Mouse (Mus musculus) retina, adult 2 months (tissue): ENCODE results near the gene Tanc1.
"Not testable (repeated sequence)": the region's sequence is repeated elsewhere in the genome, so short reads cannot be mapped to it uniquely, and the experiment has no call there.

Experiments used
- DNase-seq: peaks from one replicate; pipeline ENCODE4 v3.0.0-alpha.2; 2012; ENCODE audit warnings: low read depth, low spot score

Gene Tanc1

DNA sequence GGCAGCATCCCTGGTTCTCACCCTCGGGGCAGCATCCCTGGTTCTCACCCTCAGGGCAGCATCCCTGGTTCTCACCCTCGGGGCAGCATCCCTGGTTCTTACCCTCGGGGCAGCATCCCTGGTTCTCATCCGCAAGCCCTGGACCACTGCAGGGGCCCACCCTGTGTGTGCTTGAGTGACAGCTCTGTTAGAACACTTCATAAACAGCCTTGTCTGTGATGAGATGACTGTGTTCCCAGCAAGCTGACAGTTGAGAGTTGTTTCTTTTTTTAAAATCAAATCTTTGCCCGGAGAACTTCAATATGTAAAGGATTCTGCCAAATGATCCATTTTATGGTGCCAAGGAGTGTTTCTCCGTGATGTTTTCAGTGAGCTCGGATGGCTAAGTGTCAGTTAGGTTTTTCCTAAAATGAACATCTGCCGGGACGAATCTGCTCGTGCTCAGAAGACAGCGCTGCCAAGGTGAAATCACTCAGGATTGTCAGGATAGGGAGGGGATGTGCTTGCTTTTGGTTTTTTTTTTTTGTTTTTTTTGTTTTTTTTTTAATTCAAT is 216.3 kb downstream of the Tanc1 start:
- no peak for DNase-seq

DNA sequence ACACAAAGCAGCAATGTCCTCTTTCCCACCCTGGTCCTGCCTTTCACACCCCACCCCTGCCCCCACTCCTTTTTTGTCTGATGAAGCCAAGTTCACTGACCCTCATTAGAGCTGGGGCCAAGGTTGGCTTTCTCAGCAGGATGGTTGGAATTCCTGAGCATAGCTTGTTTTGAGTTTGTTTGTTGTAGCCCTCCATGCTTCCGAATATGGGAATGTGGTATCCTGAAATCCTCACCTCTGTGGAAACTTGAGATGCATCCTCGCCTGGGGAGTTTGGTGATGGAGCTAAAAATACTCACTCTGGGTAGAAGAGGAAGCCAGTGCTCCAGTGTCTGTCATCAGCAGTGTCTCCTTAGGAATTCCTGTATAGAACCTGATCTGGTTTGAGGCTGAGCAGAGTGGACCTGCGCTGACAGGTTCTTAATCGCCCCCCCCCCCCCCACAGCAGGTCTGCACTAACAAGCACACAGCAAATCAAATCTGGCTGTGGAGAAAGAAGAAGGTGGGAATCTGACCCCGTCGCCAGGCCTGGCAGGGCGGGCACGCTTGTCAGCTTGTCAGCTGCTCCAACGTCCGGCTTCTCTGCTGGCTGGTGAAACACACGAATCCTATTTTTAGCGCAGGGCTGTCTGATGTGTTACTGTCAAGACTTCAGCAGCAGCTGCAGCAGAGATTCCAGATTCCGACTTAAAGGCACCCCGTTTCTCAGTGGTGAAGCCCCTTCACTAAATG is 217.1 kb downstream of the Tanc1 start:
- DNase-seq = peak; percentile 18

DNA sequence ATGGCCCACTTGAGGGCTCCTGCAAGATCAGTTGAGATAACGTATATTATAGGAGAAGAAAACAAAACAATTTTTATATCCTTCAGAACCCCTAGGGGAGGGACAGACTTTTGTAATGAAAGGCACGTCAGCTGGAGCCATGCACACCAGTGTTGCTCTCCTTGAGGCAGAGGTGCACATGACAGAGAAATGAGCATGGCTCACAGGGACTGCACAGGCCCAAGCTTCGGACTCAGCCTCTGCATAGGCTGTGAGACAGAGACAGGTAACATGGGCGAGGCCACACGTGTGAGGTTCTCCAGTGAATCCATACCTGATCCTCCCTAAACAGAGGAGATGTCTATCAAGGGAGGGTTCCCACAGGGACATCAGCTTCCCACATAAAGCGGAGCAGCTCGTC is 217.9 kb downstream of the Tanc1 start:
- DNase-seq = no peak

DNA sequence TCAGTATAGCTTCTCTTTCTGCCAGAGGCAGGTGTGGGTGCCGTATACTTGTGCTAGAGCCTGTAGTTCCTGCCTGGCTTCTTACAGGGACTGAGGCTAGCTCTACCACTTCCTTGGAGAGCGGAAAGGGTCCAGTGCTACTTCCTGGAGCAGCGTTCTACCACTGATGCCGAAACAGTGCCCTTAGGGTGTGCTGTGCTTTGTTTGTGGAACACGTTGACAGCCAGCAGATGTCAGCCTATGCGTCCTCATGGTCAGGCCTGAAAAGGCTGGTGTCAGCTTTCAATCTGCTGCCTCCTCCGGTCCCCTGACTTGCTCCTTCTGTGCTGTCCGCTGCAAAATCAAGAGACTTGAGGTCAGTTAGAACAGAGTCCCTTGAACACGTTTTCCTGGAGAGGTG is 218.3 kb downstream of the Tanc1 start:
- DNase-seq = no peak

DNA sequence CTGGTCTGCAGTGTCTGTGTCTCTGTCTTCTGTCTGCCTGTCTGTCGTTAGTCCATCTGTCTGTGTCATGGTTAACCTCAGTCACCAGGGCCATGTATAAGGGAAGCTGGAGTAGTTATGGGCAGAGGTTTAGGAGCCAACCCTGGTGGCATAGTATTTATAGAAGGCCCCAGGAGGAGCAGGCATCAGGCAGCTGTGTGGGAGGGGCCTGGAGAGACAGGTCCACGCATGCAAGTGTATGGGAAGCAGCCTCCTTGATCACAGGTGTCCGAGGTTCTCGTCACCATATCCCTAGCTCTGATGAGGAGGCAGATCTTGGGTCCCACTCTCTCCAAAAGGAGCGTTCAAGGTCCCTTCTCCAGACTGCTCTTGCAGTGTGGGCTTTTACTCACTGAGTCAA is 219.1 kb downstream of the Tanc1 start:
- DNase-seq = no peak

DNA sequence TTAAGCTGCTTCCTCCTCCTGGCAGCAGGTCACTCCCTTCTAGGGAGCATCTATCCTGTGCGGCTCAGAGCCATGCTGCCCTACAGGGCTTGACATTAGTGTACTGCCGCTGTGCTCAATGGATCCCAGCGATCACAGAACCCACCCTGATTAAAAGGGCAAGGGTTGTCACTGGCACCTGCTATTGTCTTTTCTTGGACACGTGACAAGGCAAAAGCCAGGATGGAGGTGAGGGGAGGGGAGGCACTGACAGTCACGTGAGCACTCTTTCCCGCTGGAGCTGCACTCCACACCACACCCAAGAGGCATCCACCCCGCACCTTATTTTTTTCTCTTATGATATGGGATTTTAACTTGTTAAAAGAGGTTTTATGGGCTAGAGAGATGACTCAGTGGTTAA is 220.0 kb downstream of the Tanc1 start:
- DNase-seq = no peak

DNA sequence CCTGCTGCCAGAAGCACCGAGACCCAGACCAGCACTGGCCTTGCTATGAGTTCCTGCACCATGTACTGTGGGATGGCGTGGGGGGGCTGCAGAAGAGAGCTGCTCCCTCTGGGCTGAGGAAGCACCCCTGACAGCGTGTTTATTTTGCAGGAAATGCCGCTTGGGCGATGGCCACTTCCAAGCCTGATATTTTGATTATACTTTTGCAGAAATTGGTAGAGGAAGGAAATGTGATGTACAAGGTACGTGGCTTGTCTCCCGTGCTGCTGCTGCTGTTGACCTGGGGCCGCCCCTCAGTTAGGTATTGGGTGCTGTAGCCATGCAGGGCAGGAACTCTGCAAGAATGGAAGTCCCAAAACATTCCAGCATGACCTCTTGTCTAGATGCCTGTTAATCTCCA is 227.0 kb downstream of the Tanc1 start:
- DNase-seq = no peak

DNA sequence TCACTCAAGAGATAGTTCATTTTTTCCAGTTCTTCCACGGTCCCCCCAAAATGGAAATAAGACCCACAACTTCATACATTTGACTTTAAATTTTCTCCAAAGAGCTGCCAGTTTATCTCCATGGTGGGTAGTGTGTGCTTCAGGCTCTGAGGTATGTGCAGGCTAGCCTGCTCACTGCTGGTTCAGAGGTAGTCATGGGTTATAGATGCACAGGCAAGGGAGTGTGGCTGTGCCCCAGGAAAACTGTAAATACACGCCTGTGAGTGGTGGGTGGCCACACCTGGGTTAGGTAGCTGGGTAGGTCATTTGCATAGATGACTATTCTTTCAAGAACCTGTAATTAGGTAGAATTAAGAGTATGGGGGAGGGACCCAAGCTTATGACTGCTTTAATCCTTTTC is 227.9 kb downstream of the Tanc1 start:
- DNase-seq = no peak

DNA sequence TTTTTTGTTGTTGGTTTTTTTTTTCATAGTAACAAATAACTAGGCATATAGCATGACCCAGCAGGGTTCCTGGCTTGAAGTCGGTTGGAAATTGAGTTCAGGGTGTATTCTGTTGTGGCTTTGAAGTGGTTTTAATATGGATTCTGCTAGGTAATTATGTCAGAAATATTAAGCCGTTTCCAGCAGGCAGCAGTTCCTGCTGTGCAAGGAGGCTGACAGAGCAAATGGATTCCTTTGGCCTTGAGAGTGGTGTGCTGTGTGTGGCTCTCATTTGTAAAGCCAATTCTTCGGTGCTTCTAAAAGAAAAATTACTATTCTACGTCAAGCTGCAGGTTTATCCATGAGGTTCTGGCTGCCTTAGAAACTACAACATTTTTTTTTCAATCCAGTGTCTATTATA is 228.3 kb downstream of the Tanc1 start:
- no peak for DNase-seq

DNA sequence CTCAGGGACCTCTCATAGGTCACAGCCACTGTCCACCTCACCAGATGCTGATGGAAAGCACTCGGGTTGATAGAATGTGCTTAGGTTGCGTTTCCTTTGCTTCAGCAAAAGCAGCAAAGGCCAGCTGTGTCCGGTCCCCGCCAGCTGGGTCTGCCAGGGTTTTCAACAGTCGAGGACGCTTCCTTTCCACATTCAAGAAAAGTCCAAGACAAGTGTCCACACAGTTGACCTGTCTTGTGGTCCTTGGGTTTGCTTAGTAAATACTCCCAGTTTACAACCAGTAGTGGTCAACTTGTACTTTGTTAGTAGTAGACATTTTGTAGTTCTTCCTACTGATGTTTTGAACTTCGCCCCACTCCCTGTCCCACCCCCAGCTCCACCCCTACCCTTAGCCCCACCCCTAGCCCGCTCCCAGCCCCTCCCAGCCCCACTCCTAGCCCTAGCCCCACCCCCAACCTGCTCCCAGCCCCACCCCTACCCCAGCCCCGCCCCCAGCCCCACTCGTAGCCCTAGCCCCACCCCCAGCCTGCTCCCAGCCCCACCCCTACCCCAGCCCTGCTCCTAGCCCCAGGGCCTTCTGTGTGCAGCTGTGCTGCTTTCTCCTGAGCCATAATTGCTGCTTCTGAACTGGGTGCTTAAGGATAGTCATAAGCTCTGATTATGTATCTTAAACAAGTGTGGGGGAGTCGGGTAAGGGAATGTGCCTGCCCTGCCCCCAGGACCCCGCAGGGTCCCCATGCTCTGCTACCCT is 229.5 kb downstream of the Tanc1 start:
- no peak for DNase-seq

DNA sequence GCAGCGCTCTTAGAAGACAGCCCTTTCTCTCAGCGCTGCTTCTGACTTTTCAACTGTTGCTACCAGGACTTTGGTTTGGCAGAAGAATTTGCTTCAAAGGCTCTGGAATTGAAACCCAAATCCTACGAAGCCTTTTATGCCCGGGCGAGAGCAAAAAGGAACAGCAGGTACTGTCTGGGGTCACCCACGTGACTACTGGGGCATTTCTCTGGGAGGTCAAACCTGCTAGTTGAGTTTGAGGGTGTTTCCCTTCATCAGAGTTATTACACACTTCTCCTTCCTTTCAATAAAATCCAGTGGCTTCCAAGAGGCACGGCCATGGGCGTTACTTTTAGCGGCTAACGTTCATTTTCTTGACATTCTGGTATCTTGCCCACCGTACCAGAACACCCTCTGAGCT is 230.1 kb downstream of the Tanc1 start:
- DNase-seq = no peak

DNA sequence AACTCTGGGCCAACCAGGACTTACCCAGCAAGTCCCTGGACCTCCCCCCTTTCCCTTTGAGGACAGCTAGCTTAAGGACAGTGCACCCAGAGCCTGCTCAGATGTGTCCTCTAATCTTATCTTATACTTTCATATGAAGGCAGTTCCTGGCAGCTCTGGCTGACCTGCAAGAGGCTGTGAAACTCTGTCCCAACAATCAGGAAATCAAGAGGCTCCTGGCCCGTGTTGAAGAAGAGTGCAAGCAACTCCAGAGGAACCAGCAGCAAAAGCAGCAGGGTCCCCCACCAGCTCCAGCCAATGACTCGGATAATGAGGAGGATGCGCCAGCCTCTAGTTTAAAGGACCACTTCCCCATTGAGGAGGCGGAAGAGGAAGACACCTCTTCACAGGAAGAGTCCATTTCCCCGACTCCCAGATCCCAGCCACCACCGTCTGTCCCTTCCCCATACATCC is 230.7 kb downstream of the Tanc1 start:
- no peak for DNase-seq

DNA sequence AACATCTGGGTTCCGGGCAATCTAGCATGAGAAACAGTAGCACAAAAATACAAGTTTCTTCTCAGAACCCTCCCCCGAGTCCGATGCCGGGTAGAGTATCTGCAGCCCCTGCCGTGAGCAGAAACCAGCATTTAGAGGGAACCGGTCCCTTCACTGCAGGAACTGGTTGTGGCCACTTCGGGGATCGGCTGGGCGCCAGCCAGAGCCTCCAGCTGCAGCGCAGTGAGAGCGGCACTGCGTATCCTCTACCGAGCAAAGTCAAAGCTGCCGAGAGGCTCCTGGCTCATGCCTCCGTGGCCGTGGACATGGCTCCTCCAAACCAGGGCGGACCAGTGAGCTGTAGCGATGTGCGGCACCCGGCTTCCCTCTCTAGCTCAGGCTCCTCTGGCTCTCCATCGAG is 231.3 kb downstream of the Tanc1 start:
- no peak for DNase-seq

DNA sequence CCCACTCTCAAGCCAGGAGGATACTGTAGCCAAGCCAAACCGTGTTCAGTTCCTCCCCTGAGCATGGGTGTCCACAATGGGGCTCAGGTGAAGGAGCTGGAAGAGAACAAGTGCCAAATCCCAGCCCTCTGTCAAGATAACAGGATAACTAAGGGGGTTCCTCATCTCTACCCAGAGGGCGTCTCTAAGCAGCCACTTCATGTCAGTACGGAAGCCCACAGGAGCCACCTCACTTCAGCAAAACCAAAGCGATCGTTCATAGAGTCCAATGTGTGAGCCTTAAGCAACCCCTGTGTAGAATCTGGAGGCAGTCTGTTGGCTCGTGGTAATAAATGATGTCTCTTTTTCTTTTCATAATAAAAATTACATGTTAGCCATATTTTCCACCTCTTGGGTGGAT is 232.0 kb downstream of the Tanc1 start:
- no peak for DNase-seq

DNA sequence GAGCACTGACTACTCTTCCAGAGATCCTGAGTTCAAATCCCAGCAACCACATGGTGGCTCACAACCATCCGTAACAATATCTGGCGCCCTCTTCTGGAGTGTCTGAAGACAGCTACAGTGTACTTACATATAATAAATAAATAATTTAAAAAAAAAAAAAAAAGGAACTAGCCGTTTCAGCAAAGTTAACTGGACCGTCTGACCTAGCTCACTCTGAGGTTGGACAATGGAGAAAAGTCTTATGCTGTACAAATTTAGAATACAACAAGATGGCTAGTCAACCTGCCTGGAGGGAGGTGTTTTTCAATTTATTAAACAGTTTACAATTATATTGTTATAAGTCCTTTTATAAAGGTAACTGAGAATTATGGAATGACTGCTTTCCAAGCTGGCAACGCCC is 240.0 kb downstream of the Tanc1 start:
- DNase-seq = not testable (repeated sequence)

DNA sequence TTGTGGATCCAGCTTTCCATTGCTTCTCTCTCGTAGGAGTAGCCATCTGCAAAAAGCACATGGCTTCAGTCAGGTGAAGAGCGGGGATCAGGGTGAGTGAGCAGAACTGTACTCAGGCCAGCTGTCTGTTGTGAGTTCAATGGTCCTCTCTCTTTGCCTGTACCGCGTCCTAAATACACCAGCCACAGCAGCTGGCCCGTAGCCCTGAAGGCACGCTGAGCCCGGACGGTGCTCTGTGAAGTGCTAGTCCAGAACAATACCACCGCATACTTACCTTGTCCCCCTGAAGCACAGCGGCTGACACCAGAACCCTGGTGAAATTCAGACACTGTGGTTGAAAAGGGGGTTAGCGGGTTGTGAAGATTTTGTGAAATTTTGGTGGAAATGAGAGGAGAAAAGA is 241.1 kb downstream of the Tanc1 start:
- no peak for DNase-seq

DNA sequence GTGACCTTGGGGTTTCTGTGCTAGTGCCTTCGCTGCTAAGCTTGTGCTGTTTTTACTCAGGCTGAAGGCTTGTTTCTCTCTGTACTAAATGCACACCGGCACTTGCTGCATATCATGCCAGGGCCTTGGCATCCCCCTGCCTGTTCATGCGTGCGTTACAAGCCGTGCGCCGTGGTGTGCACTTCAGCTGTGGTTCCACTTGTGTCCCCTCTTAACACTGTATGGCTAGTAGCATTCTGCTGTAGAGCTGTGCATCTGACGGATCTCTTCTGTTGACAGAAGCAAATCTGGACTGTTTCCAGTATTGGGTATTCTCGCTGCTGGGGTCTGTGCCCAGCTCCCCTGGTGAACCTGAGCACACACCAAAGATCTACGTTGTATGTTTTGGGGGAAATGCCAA is 241.7 kb downstream of the Tanc1 start:
- DNase-seq = no peak

DNA sequence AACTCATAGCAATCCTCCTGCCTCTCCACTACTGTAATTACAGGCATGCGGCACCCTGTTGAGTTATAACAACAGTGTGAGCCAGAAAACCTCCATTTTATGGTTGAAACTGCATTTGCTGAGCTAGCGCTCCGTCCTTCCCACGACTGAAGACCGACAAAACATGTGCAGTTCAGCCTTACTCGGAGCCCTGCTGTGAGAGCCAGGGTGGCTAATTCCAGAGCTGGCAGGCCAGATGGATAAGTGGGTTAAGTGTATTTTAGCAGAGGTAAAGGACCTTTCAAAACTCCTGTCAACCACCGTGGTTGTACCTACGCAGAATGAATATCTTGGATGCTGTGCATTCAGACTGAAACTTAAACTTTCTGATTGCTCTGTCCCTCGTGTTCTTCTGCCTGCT is 242.5 kb downstream of the Tanc1 start:
- no peak for DNase-seq

DNA sequence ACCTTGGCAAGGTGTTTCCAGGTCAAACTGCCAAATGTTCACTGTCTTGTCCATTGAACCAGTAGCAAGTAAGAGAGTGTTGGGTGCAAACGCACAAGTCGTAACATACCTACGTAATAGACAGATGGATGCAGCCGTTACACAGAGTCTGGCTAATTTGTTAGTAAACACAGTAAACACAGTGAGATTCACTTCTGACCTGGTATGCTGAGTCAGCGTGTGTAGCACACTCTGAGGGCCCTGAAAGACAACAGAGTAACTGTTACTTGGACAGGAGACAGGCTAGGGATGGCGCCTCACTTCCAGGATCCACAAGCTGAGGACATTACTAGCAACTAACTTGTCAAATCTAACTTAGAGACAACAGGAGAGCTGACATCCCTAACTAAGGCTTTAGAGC is 250.8 kb downstream of the Tanc1 start:
- DNase-seq = no peak

DNA sequence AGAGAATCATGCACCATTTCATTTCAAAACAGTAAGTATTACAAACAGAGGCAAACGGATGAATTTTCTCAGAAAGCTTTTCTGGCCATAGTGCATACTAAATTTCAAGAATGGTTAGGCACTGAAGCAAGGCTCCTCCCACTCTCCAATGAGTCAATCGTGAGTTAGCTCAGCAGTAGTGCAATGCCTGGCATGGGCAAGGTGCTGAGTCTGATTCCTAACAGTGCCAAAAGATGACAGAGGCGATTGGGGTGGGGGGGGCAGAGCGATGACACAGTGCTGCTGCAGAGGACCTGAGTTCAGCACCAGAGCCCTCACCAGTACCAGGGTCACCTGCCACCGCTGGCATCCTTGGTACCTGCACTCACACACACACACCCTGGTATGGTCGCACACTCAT is 258.7 kb downstream of the Tanc1 start:
- DNase-seq = no peak

DNA sequence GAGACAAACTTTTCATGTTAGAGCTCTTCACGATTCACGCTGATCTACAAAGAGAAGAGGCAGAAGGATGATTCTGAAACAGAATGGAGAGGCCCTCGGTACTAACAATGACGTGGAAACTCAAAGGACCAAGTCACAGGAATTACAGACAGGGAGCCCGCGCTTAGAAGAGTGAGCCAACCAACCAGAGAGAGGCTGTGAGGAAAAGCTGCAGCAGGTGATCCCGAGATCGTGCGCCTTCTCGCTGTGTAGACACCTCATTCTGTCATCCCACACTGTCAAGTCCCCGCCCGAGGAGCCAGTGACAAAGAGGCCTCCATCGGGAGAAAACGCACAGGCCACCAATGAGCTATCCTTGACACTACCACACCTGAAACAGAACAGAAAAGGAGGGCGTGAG is 264.6 kb downstream of the Tanc1 start:
- DNase-seq = no peak

DNA sequence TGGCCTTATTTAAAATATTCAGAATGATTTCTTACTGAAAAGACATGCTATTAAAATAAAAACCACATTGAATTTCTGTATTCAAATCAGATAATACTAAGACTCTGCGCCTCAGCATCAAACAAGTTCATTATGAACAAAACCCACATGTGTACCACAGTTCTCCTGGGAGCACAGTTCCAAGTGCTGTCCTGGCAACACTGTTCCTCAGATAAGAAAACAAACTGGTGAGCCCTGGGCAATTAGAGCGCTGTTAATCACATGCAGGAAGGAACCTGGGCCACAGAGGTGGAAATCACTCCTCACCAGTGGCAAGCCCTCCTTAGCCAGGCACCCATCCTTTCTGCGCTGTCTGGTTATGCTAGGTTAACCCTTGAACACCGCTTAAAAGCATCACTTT is 265.5 kb downstream of the Tanc1 start:
- no peak for DNase-seq

DNA sequence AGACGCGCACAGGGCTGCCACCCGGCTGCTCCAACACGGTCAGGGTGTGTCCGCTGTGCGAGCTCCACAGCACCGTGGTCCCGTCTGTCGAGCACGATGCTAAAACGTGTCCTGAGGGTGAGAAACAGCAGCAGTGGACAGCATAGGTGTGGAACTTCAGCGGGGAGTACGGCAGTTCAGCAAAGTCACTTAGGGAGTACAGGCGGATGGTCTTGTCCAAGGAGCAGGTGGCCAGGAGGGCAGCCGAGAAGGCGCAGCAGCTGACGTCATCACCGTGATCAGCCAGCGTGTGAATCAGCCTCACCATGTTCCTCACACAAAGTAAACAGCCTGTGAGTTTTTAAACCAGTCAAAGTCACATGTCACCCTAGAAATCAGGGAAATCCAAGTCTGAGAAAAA is 266.4 kb downstream of the Tanc1 start:
- no peak for DNase-seq
